Mouse (Mus musculus) intestine, embryonic 14.5 days (tissue): ENCODE results near the gene Frmd4b. TPM values are rescaled to one million over a fixed set of nuclear protein-coding genes. Genes with fewer than 3 reads are reported as not detected.

ENCODE experiments used
- ATAC-seq: fragments of 200-750 bp; cut with Nextera tagmentation; replicated peaks from 2 replicates; pipeline ENCODE4 v1.8.0; 2017; ENCODE audit warnings: low read depth, moderate number of reproducible peaks, moderate TSS enrichment, moderate library complexity; ENCODE audit not compliant: low FRiP score, low TSS enrichment
- DNase-seq: peaks from one replicate; pipeline ENCODE4 v3.0.0-alpha.2; 2018; ENCODE audit warnings: low spot score
- H3K27ac ChIP-seq: fragments of 300-500 bp; sonication (generic); 2 replicates; pipeline ENCODE4 v1.5.1; 2014; ENCODE audit warnings: low read depth, mild to moderate bottlenecking, control low read depth
- H3K27me3 ChIP-seq: fragments of 300-500 bp; sonication (generic); replicated peaks from 2 replicates; pipeline ENCODE4 v1.6.1; 2014; ENCODE audit warnings: low read length, control low read depth; ENCODE audit not compliant: control insufficient read depth, insufficient read depth
- H3K36me3 ChIP-seq: fragments of 300-500 bp; sonication (generic); 2 replicates; pipeline ENCODE4 v1.6.1; 2014; ENCODE audit warnings: low read length, control low read depth; ENCODE audit not compliant: control insufficient read depth, insufficient read depth
- H3K4me1 ChIP-seq: fragments of 300-500 bp; sonication (generic); replicated peaks from 2 replicates; pipeline ENCODE4 v1.6.1; 2014; ENCODE audit warnings: low read length, control low read depth, mixed read lengths; ENCODE audit not compliant: control insufficient read depth, insufficient read depth
- H3K4me2 ChIP-seq: fragments of 300-500 bp; sonication (generic); 2 replicates; pipeline ENCODE4 v1.6.1; 2014; ENCODE audit warnings: low read length
- H3K4me3 ChIP-seq: fragments of 300-500 bp; sonication (generic); 2 replicates; pipeline ENCODE4 v1.5.1; 2014; ENCODE audit warnings: low read depth, low read length, control low read depth, mixed read lengths
- H3K9ac ChIP-seq: fragments of 300-500 bp; sonication (generic); 2 replicates; pipeline ENCODE4 v1.6.1; 2014; ENCODE audit warnings: mild to moderate bottlenecking, low read length
- H3K9me3 ChIP-seq: fragments of 300-500 bp; sonication (generic); 2 replicates; pipeline ENCODE4 v1.6.1; 2016; ENCODE audit warnings: low read length, control low read depth; ENCODE audit not compliant: control insufficient read depth
- WGBS: fragments of 180-500 bp; shearing (Covaris S2); extraction: QIAGEN DNeasy Blood & Tissue Kit; methylation state at CpG from one replicate; pipeline ENCODE4 v1.1.7; 2014; 5-methylcytosine and 5-hydroxymethylcytosine counted together
- polyA plus RNA-seq: library from polyadenylated mRNA; unstranded; fragments of >200 nt; fragmentation: Nextera tagmentation; extraction: Ambion mirVana; gene quantifications from 2 replicates; pipeline ENCODE4 v1.2.1, GENCODE M21; 2014

The Frmd4b gene
- polyA plus RNA-seq, 1 experiment from 2014 or later, result 17.1 TPM

DNA sequence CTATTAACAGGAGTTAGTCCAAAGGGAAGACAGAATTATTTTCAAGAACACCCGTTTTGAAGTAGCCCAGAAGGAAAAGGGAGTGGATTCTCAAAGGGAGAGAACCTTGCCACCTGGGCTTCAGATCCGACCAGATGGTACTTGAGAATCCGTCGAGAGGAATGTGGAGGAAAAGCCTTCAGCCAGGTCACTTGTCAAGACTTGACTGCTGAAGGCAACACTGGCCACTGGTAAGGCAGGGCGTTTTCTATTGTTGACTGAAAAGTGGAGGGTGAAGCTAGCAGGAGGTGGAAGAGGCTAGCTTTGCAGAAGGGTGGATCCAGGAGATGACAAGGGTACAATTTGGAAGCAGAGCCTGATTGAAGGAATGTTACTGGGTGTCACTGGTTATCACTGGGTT, 324.4 kb downstream of the Frmd4b start:
- no peak for ATAC-seq
- WGBS, result 85% methylated on average over 5 of the region's 5 CpGs
- no peak overlapping the region for H3K27ac ChIP-seq

DNA sequence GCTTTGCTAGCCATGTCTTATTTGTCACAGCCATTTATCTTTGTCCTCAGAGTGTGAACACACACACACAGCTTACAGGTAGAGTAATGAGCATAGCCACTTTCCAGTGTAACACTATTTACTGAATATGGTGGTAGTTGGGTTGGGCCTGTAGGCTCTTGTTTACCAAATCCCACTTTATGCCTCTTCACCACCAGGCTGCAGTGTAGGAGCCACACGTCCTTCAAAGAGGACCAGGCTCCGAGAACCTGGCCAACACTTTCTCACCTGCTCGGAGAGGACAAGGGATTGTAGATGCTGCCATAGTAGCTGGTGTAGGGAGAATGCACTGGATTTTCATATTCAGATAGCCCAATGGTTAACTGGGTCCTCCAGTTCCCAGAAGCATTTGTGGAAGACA, 325.2 kb downstream of the Frmd4b start:
- Histone ChIP-seq H3K27ac (no peak overlapping the region), H3K4me2 (no peak overlapping the region), H3K27me3 (no peaks in the 10 kb centered on the region), H3K9ac (no peak overlapping the region), H3K9me3 (no peaks in the 10 kb centered on the region), H3K4me1 (0 out of 2 replicates have a peak, but pooled peaks cover 13% of the 10 kb centered on the region), H3K36me3 (peaks cover 31% of the 10 kb centered on the region; the same call in 1 of the 2 replicates), H3K4me3 (no peak overlapping the region)
- 92% methylated on average over 3 of the region's 3 CpGs for WGBS
- ATAC-seq (no peak), DNase-seq (no peak)

More for the DNA sequence above, 324.4 kb downstream of the Frmd4b start:
- Histone ChIP-seq H3K9me3 (no peaks in the 10 kb centered on the region), H3K4me3 (no peak overlapping the region), H3K9ac (no peak overlapping the region), H3K27me3 (no peaks in the 10 kb centered on the region), H3K4me2 (no peak overlapping the region), H3K36me3 (peaks cover 25% of the 10 kb centered on the region; the same call in 1 of the 2 replicates), H3K4me1 (0 out of 2 replicates have a peak, but pooled peaks cover 13% of the 10 kb centered on the region)
- no peak for DNase-seq

DNA sequence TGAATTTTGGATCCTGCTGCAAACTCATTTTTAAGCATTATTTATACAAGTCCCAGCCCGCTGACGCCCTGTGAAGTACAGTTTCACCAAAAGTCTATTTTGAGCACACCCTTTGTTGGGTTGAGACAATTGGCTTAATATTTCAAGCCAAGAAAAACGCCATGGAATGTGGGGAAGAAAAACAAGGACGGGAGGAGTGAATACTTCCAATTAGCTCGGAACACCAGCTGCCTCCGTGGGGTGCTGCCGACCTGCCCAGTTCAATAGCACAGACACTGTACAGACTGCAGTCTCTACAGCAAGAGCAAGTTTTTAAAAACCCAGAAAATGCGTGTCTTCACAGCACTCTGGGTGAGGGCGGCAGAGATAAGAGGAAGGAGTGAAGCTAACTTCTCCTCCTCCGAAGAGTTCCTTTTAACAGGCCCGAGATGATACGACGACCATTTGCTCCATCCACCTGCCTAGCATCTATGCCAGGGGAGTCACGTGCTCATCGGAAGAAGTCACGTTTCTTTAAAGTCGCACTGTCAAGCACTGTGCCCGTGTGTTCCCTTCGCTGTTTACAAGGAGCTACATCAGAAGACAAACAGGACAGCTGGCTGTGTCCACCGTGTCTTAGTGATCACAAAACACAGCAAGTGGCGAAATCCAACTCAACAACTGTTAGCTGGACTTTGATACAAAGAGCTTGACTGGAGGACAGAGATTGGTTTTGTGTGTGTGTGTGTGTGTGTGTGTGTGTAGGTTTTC, 326.0 kb downstream of the Frmd4b start:
- WGBS, result 77% methylated on average over 21 of the region's 21 CpGs
- no peak for ATAC-seq
- Histone ChIP-seq H3K27ac (no peak overlapping the region), H3K36me3 (peaks cover 29% of the 10 kb centered on the region; the same call in 1 of the 2 replicates), H3K27me3 (no peaks in the 10 kb centered on the region), H3K4me1 (0 out of 2 replicates have a peak, but pooled peaks cover 13% of the 10 kb centered on the region), H3K4me2 (no peak overlapping the region), H3K4me3 (no peak overlapping the region), H3K9ac (no peak overlapping the region), H3K9me3 (no peaks in the 10 kb centered on the region)
- no peak for DNase-seq

DNA sequence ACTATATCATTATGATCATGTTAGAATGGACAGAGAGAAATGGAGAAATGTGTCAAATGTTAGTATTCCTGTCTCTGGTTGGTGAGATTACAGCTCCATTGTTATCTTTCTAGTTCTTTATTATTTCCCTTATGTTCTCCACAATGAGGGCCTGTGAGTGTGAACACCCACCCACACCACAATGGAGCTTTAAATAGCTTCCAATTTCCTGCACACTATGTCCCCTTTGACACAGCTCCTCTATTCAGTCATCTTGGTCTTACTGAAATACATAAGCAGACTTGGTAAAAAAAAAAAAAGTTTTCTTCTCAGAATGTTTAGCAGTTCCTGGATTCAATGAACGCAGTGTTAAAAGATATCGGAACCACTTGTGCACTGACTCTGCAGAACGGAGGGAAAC, 326.7 kb downstream of the Frmd4b start:
- 73% methylated on average over 3 of the region's 3 CpGs for WGBS
- ATAC-seq (no peak), DNase-seq (no peak)
- Histone ChIP-seq H3K27ac (no peak overlapping the region), H3K27me3 (no peaks in the 10 kb centered on the region), H3K4me2 (no peak overlapping the region), H3K4me1 (0 out of 2 replicates have a peak, but pooled peaks cover 13% of the 10 kb centered on the region), H3K36me3 (peaks cover 23% of the 10 kb centered on the region; the same call in 1 of the 2 replicates), H3K4me3 (no peak overlapping the region), H3K9me3 (no peaks in the 10 kb centered on the region), H3K9ac (no peak overlapping the region)

DNA sequence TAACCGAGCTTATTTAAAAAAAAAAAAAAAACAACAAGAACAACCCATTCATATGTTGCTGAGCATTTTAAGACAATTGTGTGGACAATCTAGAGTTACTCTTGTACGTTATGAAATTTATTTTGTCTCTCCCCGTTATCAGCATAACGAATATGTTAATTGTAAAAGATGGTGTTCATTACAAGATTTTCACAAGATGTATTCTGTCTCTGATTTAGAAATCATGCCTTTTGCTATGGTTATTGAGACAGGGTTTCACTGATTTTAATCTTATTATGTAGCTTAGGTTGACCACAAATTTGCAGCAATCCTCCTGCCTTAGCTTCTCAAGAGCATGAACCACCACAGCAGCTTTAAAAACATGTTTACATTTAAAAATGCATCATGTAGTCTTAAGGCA, 327.5 kb downstream of the Frmd4b start:
- Histone ChIP-seq H3K36me3 (peaks cover 19% of the 10 kb centered on the region; the same call in 1 of the 2 replicates), H3K4me1 (0 out of 2 replicates have a peak, but pooled peaks cover 13% of the 10 kb centered on the region), H3K4me2 (no peak overlapping the region), H3K4me3 (no peak overlapping the region), H3K9ac (no peak overlapping the region), H3K9me3 (no peaks in the 10 kb centered on the region), H3K27me3 (no peaks in the 10 kb centered on the region), H3K27ac (no peak overlapping the region)
- 91% methylated on average over 4 of the region's 4 CpGs for WGBS
- no peak for DNase-seq
- ATAC-seq, result no peak

DNA sequence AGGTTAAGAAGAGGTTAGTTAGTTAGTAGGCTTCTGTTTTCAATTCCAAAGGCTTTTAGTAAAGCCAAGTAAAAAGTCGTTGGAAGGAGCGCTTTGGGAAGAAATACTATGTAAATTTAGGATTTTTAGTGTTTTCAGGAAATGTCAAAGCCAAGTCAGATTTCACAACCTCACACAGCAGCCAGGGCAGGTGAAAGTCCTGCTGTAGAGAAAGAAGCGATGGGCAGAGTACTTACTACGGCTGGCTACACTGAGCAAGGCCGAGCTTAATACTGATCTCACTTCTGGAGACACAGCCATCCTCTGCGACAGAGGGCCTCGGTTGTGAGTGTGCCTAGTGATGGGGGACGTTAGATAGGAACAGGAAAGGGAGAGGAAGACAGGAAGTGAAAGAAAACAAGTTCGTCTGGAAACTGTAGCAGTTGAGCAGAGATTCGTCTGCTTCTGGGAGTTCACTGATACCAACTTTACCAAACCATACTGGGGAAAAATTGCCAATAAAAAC, 328.0 kb downstream of the Frmd4b start:
- Histone ChIP-seq H3K27ac (no peak overlapping the region; the same call in 1 of the 2 replicates), H3K4me1 (0 out of 2 replicates have a peak, but pooled peaks cover 13% of the 10 kb centered on the region), H3K36me3 (peaks cover 19% of the 10 kb centered on the region; the same call in 1 of the 2 replicates), H3K9ac (no peak overlapping the region), H3K27me3 (no peaks in the 10 kb centered on the region), H3K9me3 (no peaks in the 10 kb centered on the region), H3K4me2 (no peak overlapping the region), H3K4me3 (no peak overlapping the region)
- no peak for ATAC-seq
- 61% methylated on average over 10 of the region's 10 CpGs for WGBS
- DNase-seq, result no peak

DNA sequence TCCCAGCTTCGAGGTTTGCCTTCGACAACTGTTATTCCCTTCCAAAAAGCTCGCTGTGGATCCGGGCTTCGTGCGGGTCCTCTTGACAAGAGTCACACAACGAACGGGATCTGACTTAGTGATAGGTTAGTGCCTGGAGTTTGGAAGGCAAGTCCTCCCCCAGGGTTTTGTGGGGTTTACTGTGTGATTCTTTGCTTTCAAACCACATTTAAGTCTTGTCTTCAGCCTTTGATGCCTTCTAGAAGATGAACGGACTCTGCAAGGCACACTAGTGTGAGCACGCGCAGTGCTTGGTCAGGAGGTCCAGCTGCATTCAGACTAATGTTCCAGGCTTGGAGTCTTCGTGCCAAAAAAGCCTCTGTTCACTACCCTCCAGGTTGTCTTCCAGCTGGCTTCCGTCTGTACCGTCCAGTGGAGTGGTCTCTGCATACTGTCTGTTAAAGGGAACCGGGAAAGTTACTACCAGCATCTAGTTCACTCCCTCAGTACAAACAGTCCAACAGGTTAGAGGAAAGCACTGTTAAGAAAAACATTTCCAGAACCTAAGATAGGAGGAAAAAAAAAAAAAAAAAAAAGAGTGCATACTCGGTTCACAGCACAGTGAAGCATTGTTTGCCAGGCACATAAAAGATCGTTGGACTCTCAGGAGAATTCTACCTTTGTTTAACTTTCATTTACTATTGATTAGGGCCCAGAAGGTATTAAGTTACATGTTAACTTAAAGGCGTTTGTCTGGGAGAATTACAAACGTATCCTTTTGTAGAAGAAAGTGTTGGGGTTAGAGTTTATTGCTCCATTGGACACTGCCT, 329.1 kb downstream of the Frmd4b start:
- Histone ChIP-seq H3K4me3 (no peak overlapping the region), H3K27ac (peak overlapping the region; percentile 57; the same call in 1 of the 2 replicates), H3K9me3 (no peaks in the 10 kb centered on the region), H3K27me3 (no peaks in the 10 kb centered on the region), H3K4me2 (no peak overlapping the region), H3K36me3 (peaks cover 19% of the 10 kb centered on the region; the same call in 1 of the 2 replicates), H3K9ac (no peak overlapping the region), H3K4me1 (0 out of 2 replicates have a peak, but pooled peaks cover 13% of the 10 kb centered on the region)
- 60% methylated on average over 19 of the region's 19 CpGs for WGBS
- ATAC-seq (peak; percentile 45), DNase-seq (peak; percentile 67)

DNA sequence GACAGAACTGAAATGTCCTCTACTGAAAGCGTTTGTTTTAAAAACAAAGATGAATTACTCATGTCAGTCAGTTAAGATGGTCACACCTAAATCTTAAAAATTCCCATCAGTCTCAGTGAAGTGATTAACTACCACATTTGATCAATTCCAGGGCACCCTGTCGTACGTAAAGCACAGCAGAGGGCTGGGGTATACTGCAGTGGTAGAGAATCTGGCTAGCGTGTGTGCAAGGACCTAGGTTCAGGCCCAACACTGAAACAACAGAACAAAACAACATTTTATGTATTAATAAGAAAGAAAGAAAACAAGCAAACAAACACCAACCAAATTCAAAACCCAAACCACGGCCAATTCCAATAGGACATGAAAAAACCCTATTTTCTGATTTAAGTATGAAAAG, 331.0 kb downstream of the Frmd4b start:
- no peak for ATAC-seq
- WGBS, result 85% methylated on average over 5 of the region's 5 CpGs
- Histone ChIP-seq H3K4me2 (no peak overlapping the region), H3K4me1 (0 out of 2 replicates have a peak, but pooled peaks cover 13% of the 10 kb centered on the region), H3K36me3 (peaks cover 11% of the 10 kb centered on the region; the same call in 1 of the 2 replicates), H3K27me3 (no peaks in the 10 kb centered on the region), H3K9me3 (no peaks in the 10 kb centered on the region), H3K4me3 (no peak overlapping the region), H3K9ac (no peak overlapping the region), H3K27ac (no peak overlapping the region)
- DNase-seq, result no peak
